8 mouse cellular contexts compared by ENCODE assay signal in genomic region chr6:48572572-48573061, GRCm38 (mm10). TPM values are rescaled to one million over a fixed set of nuclear protein-coding genes. Genes with fewer than 3 reads are reported as not detected.
DNase-seq lines count a peak whose midpoint lies in the region; ATAC-seq lines count a peak whose summit lies in the region.

Gene Rarres2 (minus strand): TSS chr6:48572789.

- peaks cover 28% of the 10 kb centered on the region for H3K4me1 ChIP-seq in brown adipose tissue, adult 24 weeks (ENCODE audit: control insufficient read depth, insufficient read depth, insufficient read length, low read length)
- H3K4me1 ChIP-seq in heart, embryonic 14.5 days (ENCODE audit: control insufficient read depth in 2 of 2, insufficient read depth in 2 of 2, low read length in 2 of 2) = peaks cover 36% of the 10 kb centered on the region in 2 experiments

- H3K27ac ChIP-seq in brown adipose tissue, adult 24 weeks (replicated peaks; ENCODE audit: low read depth, low read length) = peak within 1 kb of the TSS; percentile 92
- H3K27ac ChIP-seq in heart, embryonic 14.5 days (replicated peaks in 1 of 2; ENCODE audit: control insufficient read depth in 1 of 2, insufficient read depth in 1 of 2, low read depth in 2 of 2, low read length in 2 of 2) = peak within 1 kb of the TSS; percentile 70 to 74

- no peak for DNase-seq in adrenal gland, adult 8-10 months
- no peak for DNase-seq in large intestine, adult 2 months (ENCODE audit: low read depth, low spot score)
- DNase-seq in lung, postnatal 4 days = peak; percentile 64 to 74
- no peak for DNase-seq in cerebellum, postnatal 36 days
- no peak for DNase-seq in frontal cortex, postnatal 10 days (ENCODE audit: low spot score in 2 of 2)

- H3K4me3 ChIP-seq in brown adipose tissue, adult 24 weeks (ENCODE audit: insufficient read depth, low read depth, low read length) = peak within 1 kb of the TSS; percentile 65
- H3K4me3 ChIP-seq in heart, embryonic 14.5 days (ENCODE audit: control insufficient read depth in 1 of 2, insufficient read depth in 1 of 2, low read depth in 1 of 2, low read length in 2 of 2) = peak within 1 kb of the TSS in 1 of 2 experiments; percentile 11; a peak in 1 of 4 replicates

- ATAC-seq in heart, embryonic 14.5 days (ENCODE audit: insufficient number of reproducible peaks, insufficient read depth, low FRiP score, low read depth) = no peak
- ATAC-seq in CD4-positive, CD25-positive, alpha-beta regulatory T cell, adult 4 months = no peak

- no peaks in the 10 kb centered on the region for H3K36me3 ChIP-seq in heart, embryonic 14.5 days (ENCODE audit: control insufficient read depth, insufficient read depth, low read length)

- peak within 1 kb of the TSS; percentile 12; the same call in 1 of the 2 replicates for H3K4me2 ChIP-seq in heart, embryonic 14.5 days (ENCODE audit: low read length)

- no peaks in the 10 kb centered on the region for H3K9me3 ChIP-seq in heart, embryonic 14.5 days (ENCODE audit: control insufficient read depth, low read length)

- no peaks in the 10 kb centered on the region for H3K27me3 ChIP-seq in heart, embryonic 14.5 days (ENCODE audit: control insufficient read depth, insufficient read depth, low read length)

- 20% methylated on average over 6 of the region's 6 CpGs for WGBS in heart, embryonic 14.5 days
- 38% methylated on average over 6 of the region's 6 CpGs for WGBS in large intestine, adult 2 months

- peak within 1 kb of the TSS; percentile 38; the same call in 1 of the 2 replicates for H3K9ac ChIP-seq in heart, embryonic 14.5 days (ENCODE audit: low read length)

RNA-seq across cellular contexts. Expression of gene Rarres2, which starts in this region (rescaled TPM):
- 100 to 1,000 TPM in 1 of 4 experiments, 10 to 100 TPM in 3; 68.8 to 138 (median 88.5) TPM for total RNA-seq in adrenal gland, adult 8-10 months (2022)
- 260 and 356 TPM in 2 replicates for polyA plus RNA-seq in brown adipose tissue, adult 24 weeks (2012; ENCODE audit: insufficient read depth, insufficient read length, missing spikeins)
- 39.4 and 45.3 TPM in 2 replicates for polyA plus RNA-seq in heart, embryonic 14.5 days (2014; fragmentation: Nextera tagmentation; extraction: Ambion mirVana)
- polyA plus RNA-seq in large intestine, adult 2 months (2012; rRNA removed) = 80.9 and 95.3 TPM in 2 replicates
- under 1 TPM in 1 of 2 experiments, not detected in 1; 0.55 TPM for polyA plus RNA-seq in CD4-positive, CD25-positive, alpha-beta regulatory T cell, adult 4 months (2017; shearing (Covaris generic))

Comparison
In these comparisons a context has a peak if more than half of its experiments do, and no peak if none do; other contexts are left out.
1. RNA of gene Rarres2 (polyA plus RNA-seq): 260 to 356 TPM in brown adipose tissue, adult 24 weeks, 80.9 to 95.3 TPM in large intestine, adult 2 months and 39.4 to 45.3 TPM in heart, embryonic 14.5 days; 0.55 TPM in CD4-positive, CD25-positive, alpha-beta regulatory T cell, adult 4 months; every median in the first group is over 10 times any median in the second.
2. DNase-seq: peak in lung, postnatal 4 days (2 of 2); none in adrenal gland, adult 8-10 months (single experiment), large intestine, adult 2 months (single experiment), cerebellum, postnatal 36 days (0 of 2) and frontal cortex, postnatal 10 days (0 of 2).